Mouse (Mus musculus): ENCODE data around the gene S1pr3.

DNA sequence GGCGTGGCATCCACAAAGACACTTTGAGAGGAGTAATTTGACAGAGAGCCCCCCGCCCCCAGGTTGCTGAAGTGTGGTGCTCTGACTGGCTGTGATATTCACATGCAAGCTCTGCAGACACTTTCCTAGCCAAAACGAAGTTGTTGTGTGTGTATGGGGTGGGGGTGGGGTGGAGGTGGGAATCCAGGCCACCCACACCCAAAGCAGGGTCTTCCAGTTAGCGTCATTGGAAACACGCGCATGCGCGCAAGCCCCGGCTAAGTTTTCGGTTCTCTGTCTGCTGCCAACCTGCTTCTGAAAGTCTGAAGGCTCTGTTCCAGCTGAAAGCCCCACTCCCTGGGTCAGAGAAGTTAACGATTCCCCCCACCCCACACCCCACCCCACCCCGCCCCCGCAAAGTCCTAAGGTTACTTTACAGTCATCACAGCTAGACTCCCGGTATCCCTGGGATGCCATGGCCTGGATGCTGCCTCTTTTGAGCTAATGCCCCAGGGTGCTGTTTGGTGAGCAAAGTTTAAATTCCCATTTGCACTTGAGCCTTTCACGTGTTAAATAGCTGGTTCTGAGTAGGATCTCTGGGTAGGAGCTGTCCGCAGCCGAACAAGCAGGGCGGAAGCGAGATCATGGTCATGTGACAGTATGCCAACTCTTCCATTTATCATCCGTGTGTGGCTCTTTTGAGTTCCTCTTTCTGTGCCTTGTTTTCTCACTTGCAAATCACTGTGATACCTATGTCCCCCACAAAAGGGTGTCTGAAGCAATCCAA is 7.5 kb upstream of the S1pr3 start:
- TF ChIP-seq CTCF (IDR thresholded peaks at IDR 0.05; ENCODE audit: low read depth) (no peak), EP300 (IDR thresholded peaks at IDR 0.05; ENCODE audit: low read depth) (no peak)
